Mouse (Mus musculus) cortical plate, adult 2 months (tissue): ENCODE measurements around the gene Mdm4. TPM values are rescaled to one million over a fixed set of nuclear protein-coding genes. Genes with fewer than 3 reads are reported as not detected.
"Not testable (repeated sequence)": the region's sequence is repeated elsewhere in the genome, so short reads cannot be mapped to it uniquely, and the experiment has no call there.

Experiments
- H3K27ac ChIP-seq: fragments of 200-500 bp; 2 replicates; pipeline ENCODE4 v1.5.1; 2012; ENCODE audit warnings: low read length, control low read depth, inconsistent platforms; ENCODE audit not compliant: insufficient read depth
- H3K4me1 ChIP-seq: fragments of 200-500 bp; 2 replicates; pipeline ENCODE4 v1.6.1; 2011; ENCODE audit warnings: low read length; ENCODE audit not compliant: control insufficient read depth, insufficient read depth
- H3K4me3 ChIP-seq: fragments of 200-500 bp; 2 replicates; pipeline ENCODE4 v1.5.1; 2011; ENCODE audit warnings: mild to moderate bottlenecking, low read length, control low read depth; ENCODE audit not compliant: insufficient read depth
- CTCF ChIP-seq: fragments of 200-500 bp; IDR thresholded peaks from 2 replicates; pipeline ENCODE4 v1.5.1; 2011; ENCODE audit warnings: mild to moderate bottlenecking, control low read depth, low read length; ENCODE audit not compliant: insufficient read depth; ENCODE audit errors: extremely low read depth
- POLR2A ChIP-seq: fragments of 200-500 bp; IDR thresholded peaks from 2 replicates; pipeline ENCODE4 v1.6.1; 2011; ENCODE audit warnings: mild to moderate bottlenecking, low read length, control low read depth; ENCODE audit not compliant: insufficient read depth; ENCODE audit errors: extremely low read depth
- polyA plus RNA-seq: library from polyadenylated mRNA; depleted of rRNA; stranded (reverse); fragments of >200 nt; gene quantifications from 2 replicates; pipeline ENCODE4 v1.2.3, GENCODE M21; 2012

Mdm4 gene
- polyA plus RNA-seq, 1 experiment = 67.3 TPM

- no peaks in the 10 kb centered on the region for H3K4me1 ChIP-seq
- H3K4me3 ChIP-seq = peak overlapping the region; percentile 61; the same call in 1 of the 2 replicates
- H3K27ac ChIP-seq = no peak overlapping the region
These were observed 3.7 kb upstream of the Mdm4 start for GRCm38 (mm10) chr1:133034091-133034460.

DNA sequence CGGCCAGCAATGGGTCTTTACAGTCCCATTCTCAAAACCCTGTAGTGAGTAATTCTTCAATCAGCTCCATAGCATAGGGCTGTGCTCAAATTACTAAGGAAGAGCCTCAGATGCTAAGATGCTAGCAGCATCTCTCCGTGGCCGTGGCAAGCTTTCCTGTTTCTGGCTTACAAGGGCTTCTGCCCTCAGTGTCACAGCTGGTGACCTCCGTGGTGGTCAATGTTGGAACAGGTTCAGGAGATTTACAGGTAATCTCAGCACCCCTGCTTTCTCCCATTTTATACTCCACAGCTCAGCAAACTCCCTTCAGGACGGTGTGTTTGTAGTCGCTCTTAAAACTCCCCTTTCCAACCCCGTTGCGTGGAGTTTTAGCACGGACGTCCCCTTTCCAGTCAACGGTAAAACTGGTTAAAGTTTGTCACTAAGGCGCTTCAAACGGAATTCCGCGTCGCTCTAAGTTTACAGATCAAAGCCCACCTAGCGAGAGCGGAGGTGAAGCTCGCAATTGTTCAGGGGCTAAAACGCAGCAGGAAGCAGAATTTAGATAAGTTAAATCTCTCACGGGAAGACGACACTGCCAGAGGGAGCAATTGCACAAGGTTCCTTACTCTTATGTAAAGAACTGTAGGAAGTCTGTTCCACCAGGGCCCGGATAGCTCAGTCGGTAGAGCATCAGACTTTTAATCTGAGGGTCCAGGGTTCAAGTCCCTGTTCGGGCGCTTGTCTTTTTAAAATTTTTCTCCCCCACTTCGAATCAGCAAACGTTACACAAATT lies 3.1 kb upstream of the Mdm4 start:
- H3K4me3 ChIP-seq = peak overlapping the region; percentile 61

More at GRCm38 (mm10) chr1:133034091-133034460, 3.7 kb upstream of the Mdm4 start:
- TF ChIP-seq CTCF (no peak), POLR2A (no peak)

DNA sequence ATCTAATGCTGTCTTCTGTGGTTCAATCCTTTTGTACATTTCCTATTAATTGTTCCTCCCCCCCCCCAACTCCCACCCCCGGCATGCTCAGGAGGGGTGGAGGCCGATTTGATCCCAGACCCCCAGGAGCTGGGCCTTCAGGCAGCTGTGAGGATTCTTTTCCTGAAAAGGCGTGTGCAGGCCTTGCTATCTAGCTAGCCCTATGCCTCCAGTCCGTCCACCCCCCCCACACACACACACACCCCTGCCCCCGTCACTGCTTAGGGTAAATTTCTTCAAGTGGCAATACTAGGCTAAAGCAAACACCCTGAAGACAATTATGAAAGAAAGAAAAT lies 2.6 kb upstream of the Mdm4 start:
- Histone ChIP-seq H3K4me1 (no peaks in the 10 kb centered on the region), H3K27ac (no peak overlapping the region), H3K4me3 (peak overlapping the region; percentile 61)
- no peak for TF ChIP-seq CTCF
- no peak for TF ChIP-seq POLR2A

More for the DNA sequence above, 3.1 kb upstream of the Mdm4 start:
- Histone ChIP-seq H3K27ac (no peak overlapping the region), H3K4me1 (no peaks in the 10 kb centered on the region)
- TF ChIP-seq CTCF = no peak
- TF ChIP-seq POLR2A = no peak

DNA sequence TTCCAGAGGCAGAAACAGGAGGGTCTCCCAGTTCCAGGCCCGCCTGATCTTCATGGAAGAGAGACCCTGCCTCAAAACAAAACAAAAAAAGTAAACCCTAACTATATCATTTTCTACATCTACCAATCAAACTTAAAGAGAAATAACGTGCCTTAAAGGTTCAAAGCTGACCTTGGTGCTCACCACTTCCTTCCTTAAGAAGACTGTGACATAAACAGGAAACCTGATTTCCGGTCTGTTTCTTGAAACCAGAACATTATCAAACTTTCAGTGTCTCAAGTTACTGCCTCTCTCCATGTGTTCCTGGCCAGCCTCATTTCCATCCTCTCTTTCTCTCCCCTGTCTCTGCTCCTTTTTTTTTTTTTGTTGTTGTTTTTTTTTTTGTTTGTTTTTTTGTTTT lies 617 bp downstream of the Mdm4 start:
- Histone ChIP-seq H3K4me3 (no peak overlapping the region), H3K4me1 (no peaks in the 10 kb centered on the region), H3K27ac (no peak overlapping the region)
- no peak for TF ChIP-seq POLR2A
- TF ChIP-seq CTCF = no peak

- Histone ChIP-seq H3K4me1 (peaks cover 1% of the 10 kb centered on the region; the same call in 1 of the 2 replicates), H3K27ac (no peak overlapping the region), H3K4me3 (no peak overlapping the region)
- TF ChIP-seq CTCF = no peak
- TF ChIP-seq POLR2A = no peak
These were observed 2.4 kb downstream of the Mdm4 start for GRCm38 (mm10) chr1:133027980-133028379.

GRCm38 (mm10) chr1:133027126-133027525 lies 3.2 kb downstream of the Mdm4 start:
- TF ChIP-seq CTCF = no peak
- TF ChIP-seq POLR2A = no peak
- Histone ChIP-seq H3K4me3 (no peak overlapping the region), H3K27ac (no peak overlapping the region), H3K4me1 (peaks cover 1% of the 10 kb centered on the region; the same call in 1 of the 2 replicates)

DNA sequence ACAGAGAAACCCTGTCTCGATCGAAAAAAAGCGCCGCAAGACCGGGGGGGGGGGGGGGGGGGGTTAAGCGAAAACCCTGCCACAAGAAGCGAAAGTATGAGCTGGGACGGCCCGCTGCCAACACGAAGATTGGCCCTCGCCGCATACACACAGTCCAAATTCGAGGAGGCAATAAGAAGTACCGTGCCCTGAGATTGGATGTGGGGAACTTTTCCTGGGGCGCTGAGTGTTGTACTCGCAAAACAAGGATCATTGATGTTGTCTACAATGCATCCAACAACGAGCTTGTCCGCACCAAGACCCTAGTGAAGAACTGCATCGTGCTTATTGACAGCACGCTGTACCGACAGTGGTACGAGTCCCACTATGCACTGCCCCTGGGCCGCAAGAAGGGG lies 4.6 kb downstream of the Mdm4 start:
- peak overlapping the region; percentile 93 for H3K4me3 ChIP-seq
- not testable (repeated sequence) for H3K4me1 ChIP-seq, H3K27ac ChIP-seq

DNA sequence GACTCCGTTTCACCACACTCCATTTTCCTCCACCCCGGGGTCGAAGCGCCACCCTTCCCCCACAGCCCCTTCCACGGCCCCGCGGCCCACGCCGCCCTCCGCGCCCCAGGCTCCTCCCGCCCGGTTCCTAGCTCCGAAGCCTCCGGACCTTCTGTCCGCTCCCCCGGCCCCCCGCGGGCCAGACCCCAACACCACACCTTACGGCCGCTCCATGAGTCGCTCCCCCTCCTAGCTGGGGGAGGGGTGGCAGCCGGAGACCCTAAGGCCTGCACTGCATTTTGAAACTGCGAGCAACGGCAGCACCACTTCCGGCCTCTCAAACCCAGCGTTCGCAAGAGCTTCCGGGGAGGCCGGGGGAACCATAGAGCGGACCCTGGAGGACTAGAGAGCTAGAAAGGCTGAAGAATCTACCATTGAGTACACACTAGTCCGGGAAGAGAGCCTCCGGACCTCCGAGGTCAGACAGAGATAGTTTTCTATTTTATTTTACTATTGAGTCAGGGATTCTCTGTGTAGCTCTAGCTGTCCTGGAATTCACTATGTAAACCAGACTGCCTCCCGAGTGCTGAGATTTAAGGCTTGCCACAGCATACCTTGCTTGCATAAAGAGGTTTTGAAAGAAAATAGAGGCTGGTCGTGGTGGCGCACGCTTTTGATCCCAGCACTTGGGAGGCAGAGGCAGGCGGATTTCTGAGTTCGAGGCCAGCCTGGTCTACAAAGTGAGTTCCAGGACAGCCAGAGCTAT lies 5.1 kb downstream of the Mdm4 start:
- Histone ChIP-seq H3K27ac (peak overlapping the region; percentile 79), H3K4me1 (peaks cover 1% of the 10 kb centered on the region; the same call in 1 of the 2 replicates), H3K4me3 (peak overlapping the region; percentile 93)
- TF ChIP-seq POLR2A (peak; percentile 47; the same call in 1 of the 2 replicates), CTCF (no peak)

DNA sequence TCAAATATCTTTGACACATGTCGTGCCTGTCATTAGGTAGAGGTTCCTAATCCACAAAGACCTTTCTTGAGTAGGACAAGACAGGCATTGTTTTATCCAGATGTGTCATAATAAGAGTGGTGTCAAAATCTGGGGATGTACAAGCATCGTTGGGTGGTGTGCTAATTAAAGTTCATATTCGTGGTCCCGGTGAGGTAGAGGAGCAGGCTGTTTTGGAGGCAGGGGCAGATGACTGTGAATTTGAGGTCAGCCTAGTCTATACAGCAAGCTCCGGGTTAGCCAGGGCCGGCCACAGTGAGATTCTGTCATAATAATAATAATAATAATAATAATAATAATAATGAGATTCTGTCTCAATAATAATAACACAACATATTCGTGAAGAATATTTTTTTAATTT lies 5.9 kb downstream of the Mdm4 start:
- TF ChIP-seq CTCF (no peak), POLR2A (no peak)
- Histone ChIP-seq H3K4me1 (peaks cover 1% of the 10 kb centered on the region; the same call in 1 of the 2 replicates), H3K27ac (no peak overlapping the region), H3K4me3 (peak overlapping the region; percentile 93)

GRCm38 (mm10) chr1:133023723-133024122 lies 6.6 kb downstream of the Mdm4 start:
- not testable (repeated sequence) for H3K4me3 ChIP-seq, H3K4me1 ChIP-seq, H3K27ac ChIP-seq

- H3K4me1 ChIP-seq, H3K4me3 ChIP-seq: not testable (repeated sequence)
These were observed 8.4 kb downstream of the Mdm4 start for GRCm38 (mm10) chr1:133021971-133022370.

More at GRCm38 (mm10) chr1:133021971-133022370, 8.4 kb downstream of the Mdm4 start:
- H3K27ac ChIP-seq = not testable (repeated sequence)
